Mouse (Mus musculus): ENCODE measurements at regions not wholly inside any gene's neighbourhood (a gene's known extent, or its start where the extent isn't known, plus 50 kb on each side); places are given as distances from the start of the nearest gene placed in this dataset.

DNA sequence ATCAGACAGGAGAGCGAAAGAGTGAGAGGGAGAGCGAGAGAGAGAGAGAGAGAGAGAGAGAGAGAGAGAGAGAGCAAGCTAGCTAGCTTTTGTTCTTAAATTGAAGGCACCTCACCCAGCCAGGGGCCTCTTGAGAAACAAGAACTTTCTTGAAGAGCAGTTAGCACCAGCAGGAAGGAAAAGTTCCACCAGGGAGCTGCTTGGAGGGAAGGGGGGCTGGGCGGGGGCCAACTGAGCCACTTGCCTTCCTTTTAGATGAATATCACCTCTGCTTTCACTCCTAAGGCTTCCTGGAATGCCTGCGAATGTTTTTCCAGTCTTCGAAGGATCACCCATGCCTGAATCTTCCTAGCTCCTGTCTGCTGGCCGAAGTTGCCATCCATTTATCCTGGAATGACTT lies 118.0 kb upstream of the Tgfbr2 start:
- in situ Hi-C loops (cut with MboI; ENCODE audit: low sequenced_read_pairs) = no loop called here

DNA sequence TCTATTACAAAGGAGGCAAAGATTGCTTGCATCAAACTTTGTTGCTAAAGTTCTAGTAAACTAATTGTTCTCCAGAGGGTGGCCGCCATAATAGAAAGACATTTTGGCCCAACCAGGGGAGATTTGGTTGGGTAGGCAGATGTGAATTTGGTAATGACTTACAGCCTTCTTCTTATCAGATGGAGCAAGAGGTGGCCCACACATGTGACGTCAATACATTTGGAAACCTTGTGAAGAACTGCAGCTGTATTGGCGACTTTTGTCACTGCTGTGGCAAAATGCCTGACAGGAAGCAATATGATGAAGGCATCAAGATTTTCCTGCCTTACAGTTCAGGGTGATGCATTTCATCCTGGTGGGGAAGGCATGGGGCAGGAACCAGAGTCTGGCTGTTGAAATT lies 116.5 kb upstream of the Tgfbr2 start:
- in situ Hi-C loops (cut with MboI; ENCODE audit: low sequenced_read_pairs) = no loop called here

GRCm38 (mm10) chr9:116290896-116291295 lies 115.7 kb upstream of the Tgfbr2 start:
- in situ Hi-C loops (cut with MboI; ENCODE audit: low sequenced_read_pairs) = no loop called here

DNA sequence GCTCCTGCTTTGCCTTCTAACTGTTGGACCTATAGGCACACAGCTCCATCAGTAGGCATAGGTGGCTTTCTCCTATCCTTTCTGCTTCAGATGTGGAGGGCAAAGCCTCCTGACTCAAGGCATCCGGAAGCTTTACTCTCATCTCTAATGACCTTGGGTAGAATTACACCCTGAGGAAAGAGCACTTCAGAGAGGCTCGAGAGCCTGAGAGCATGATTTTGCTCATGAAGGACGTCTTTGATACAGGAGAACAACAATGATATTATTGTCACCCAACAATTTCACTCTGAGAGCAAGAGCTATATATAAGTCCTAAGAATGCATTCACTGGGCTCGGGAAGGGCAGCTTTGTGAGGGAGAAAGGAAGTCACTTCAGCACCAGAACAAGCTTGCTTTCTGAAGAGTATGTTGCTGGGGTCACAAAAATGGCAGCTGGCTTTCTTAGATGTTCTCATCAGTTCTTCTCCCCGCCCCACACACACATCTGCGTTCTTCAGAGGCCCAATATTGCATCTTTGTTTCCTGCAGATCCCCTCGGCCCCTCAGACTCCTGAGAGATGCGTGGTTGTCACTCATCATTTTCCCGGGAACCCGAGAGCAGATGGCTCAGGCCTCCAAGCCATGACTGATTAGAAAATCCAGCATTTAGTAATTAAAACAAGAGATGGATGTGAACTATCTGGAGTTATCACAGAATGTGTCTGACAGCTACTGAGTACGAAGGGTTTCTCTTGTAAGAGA lies 110.7 kb upstream of the Tgfbr2 start:
- in situ Hi-C loops (cut with MboI; ENCODE audit: low sequenced_read_pairs) = no loop called here

GRCm38 (mm10) chr9:116283790-116284526 lies 108.8 kb upstream of the Tgfbr2 start:
- in situ Hi-C loops (cut with MboI; ENCODE audit: low sequenced_read_pairs) = no loop called here

GRCm38 (mm10) chr9:116281654-116282053 lies 106.5 kb upstream of the Tgfbr2 start:
- in situ Hi-C loops (cut with MboI; ENCODE audit: low sequenced_read_pairs) = no loop called here

GRCm38 (mm10) chr9:116280146-116280545 lies 105.0 kb upstream of the Tgfbr2 start:
- in situ Hi-C loops (cut with MboI; ENCODE audit: low sequenced_read_pairs) = no loop called here

DNA sequence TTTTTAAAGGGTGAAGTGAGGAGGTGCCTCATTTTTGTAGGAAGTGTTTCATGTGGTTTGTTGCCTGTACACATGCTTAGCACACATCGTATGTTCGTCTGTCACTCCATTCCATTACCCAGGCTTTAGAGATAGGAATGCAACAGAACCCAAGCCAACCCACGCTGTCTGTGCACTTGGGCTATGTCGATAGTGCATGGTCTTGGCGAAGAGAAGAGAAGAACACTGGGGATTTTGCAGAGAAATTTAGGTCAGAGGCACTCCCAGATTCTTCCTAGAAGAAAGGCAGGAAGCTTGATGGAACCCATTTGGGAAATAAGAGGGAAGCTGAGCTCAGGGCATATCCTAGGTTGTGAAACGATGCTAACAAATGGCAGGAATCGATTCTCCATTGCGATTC lies 103.7 kb upstream of the Tgfbr2 start:
- in situ Hi-C loops (cut with MboI; ENCODE audit: low sequenced_read_pairs) = no loop called here

DNA sequence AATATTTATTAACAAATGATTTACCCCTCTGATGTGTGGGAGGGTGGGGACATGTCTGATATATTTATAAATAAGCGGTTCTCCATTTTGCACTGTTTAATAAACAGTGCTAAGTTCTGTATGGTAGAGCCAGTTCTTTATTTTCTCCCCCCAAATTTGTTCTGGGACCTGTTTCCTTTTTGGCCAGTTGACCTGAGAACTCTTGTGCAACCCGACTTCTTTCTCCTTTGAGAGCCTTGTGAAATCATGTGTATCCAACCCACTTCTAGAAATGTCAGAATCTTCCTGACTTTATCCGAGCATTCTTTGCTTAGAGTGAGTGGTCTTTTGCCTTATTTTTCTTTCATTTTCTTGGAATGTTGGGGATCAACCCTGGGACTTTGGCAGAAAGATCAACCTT lies 102.6 kb upstream of the Tgfbr2 start:
- in situ Hi-C loops (cut with MboI; ENCODE audit: low sequenced_read_pairs) = no loop called here

DNA sequence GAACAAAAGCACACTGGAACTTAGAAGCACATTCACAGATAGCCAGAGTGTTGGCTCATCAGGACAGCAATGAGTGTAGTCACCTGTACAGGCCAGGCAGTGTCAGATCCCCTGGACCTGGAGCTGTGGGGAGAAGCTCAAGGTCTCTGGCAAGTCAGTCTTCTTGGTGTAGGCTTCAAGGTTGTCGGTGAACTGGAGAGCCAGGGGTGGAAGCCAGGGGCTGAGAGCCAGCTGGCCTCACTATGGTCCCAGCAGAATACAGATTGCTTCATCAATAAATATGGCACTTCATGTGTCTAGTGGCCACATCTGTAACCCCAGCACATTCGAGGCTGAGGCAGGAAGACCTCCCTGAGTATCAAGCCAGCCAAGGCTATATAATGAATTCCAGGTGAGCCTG lies 101.0 kb upstream of the Tgfbr2 start:
- in situ Hi-C loops (cut with MboI; ENCODE audit: low sequenced_read_pairs) = no loop called here

- in situ Hi-C loops (cut with MboI; ENCODE audit: low sequenced_read_pairs) = no loop called here
Observed at GRCm38 (mm10) chr9:116272446-116272845, 97.3 kb upstream of the Tgfbr2 start.

DNA sequence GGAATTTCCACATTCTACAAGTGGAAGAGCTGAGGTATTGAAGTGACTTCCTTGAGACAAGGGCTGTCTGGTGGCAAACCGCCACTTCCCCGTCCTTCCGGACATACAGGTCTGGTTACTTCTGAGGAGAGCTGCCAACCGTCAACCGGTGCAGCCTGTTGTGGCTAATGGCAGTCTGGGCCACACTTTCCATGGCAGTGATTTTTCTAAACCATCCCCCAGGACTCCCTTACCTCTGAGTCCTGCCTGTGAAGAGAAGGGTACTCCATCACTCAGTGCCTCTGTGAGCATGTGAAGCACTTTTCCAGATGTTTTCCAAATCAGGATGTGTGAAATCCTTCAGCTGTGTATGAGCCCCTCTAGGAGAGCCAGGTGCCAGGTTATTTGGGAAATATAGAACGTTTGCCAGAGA lies 95.3 kb upstream of the Tgfbr2 start:
- in situ Hi-C loops (cut with MboI; ENCODE audit: low sequenced_read_pairs) = no loop called here

- in situ Hi-C loops (cut with MboI; ENCODE audit: low sequenced_read_pairs) = no loop called here
Observed at GRCm38 (mm10) chr9:116267411-116267810, 92.3 kb upstream of the Tgfbr2 start.

DNA sequence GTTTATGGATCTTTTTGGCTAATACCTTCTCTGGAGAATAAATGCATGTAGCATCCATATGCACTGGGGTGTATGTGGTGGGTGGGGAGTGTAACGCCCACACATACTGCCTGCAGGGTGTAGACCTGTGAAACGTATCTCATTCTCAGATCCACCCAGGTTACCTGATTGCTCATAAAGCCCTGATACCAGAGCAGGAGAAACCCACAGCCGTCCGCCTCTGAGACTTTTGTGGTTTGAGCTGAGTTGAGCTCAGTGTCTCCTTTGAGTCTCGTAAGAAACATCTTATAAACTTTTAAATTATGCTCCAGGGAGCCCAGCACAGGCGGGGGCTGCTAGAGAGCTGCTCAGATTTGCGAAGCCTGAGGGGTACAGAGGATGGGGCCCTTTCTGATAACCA lies 88.7 kb upstream of the Tgfbr2 start:
- in situ Hi-C loops (cut with MboI; ENCODE audit: low sequenced_read_pairs) = no loop called here

GRCm38 (mm10) chr9:116259569-116259968 lies 84.4 kb upstream of the Tgfbr2 start:
- in situ Hi-C loops (cut with MboI; ENCODE audit: low sequenced_read_pairs) = no loop called here

DNA sequence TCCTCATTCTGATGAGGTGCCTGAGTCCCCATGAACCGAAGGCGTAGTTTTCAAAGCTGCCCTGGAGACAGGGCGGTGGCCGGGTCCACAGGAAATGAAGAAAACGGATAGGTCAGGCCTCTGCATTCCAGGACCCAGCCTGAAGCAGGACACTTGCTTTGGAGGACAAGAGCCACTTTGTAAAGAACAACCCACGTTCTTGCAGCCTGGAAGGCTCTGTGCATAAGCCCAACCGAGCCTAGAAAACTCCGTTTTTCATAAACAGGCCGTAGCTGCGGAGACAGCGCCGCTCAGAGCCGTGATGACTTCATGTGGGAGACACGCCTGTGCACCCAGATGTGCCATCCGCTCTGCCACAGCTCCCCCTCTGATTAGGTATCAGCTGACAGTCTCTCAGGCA lies 78.4 kb upstream of the Tgfbr2 start:
- in situ Hi-C loops (cut with MboI; ENCODE audit: low sequenced_read_pairs) = no loop called here

DNA sequence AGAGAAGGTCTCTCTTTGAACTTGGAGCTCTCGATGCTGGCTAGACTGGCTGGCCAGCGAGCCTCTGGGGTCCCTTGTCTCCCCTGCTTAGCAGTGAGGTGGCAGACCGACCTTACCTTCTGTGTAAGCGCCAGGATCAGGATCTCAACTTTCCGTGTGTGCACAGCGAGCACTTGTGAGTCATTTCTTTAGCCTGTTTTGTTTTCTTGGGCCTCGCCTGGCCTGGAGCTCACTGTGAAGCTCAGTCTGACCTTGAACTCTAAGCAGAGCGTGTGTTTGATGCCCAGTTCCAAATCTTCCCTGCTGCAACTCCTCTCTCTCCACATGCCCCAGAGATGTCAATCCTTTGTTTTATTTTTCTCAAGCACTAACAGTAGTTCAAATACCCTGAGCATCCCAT lies 77.6 kb upstream of the Tgfbr2 start:
- in situ Hi-C loops (cut with MboI; ENCODE audit: low sequenced_read_pairs) = no loop called here

DNA sequence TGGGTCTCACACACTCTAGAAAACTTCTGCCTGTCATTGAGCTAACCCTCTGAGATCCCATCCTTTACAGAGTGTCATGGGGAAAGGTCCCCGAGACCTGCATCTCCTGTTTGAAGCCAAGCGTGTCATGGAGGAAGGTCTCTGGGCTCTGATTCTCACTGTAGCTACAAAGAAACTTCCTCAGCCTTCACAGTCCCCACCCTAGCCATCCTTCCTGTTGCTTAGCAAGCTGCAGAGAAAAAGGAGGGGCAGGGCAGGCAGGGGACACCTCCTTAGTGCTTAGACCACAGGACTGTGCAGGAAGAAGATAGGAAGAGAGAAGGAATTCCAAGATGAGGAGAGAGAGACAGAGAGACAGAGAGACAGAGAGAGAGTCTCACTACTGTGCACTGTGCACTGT lies 74.6 kb upstream of the Tgfbr2 start:
- in situ Hi-C loops (cut with MboI; ENCODE audit: low sequenced_read_pairs) = no loop called here

GRCm38 (mm10) chr9:116245136-116245535 lies 70.0 kb upstream of the Tgfbr2 start:
- in situ Hi-C loops (cut with MboI; ENCODE audit: low sequenced_read_pairs) = no loop called here

DNA sequence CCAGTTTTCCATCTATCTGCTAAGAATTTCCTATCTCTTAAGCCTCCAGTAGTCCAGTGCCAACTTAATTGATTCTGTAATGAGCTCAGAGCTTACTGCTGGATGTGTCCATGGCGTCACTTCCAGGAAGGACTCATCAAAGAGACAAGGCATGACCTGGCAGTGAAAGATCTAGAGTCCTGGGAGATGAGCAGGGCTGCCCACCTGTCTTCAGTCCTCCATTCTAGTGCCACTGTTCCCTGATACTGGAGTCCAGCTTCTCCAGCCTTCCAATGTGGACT lies 69.4 kb upstream of the Tgfbr2 start:
- in situ Hi-C loops (cut with MboI; ENCODE audit: low sequenced_read_pairs) = no loop called here

DNA sequence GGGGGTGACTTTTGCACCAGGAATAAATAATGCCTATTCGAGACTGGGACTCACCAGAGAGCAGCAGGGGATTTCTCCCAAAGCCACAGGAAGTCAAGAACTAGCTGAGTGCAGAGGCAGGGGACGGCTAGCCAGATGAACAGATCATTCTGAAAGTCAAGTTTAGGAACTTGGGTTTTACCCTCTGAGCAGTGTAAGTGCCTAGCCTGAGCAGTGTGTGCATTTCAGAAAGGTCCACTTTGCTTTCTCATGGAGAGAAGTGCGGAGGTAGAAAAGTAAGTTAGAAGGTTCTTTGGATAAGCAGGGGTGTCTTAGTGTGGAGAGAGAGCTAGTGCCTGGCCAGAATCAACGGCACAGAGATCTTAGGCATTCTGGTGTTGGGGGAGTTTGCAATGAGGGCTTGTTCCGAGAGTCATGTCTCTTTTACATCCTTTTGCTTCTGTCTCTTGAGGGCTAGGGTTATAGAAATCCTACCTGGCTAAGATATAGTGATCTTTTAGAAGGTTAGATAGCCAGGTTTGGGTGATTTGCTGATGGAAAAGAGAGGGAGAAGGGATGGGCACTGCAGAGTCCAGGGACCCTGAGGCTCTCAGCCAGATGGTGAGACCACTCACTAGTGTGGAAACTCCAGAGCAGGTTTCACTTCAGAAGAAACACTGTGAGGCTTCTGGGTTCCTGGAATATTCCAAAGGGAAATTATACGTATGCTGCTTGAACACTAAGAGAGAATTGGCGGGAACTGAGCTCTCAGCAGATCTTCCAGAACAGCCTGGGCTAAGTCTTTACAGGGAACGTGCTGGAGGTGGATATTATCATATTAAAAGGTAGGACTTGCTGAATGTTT lies 68.8 kb upstream of the Tgfbr2 start:
- in situ Hi-C loops (cut with MboI; ENCODE audit: low sequenced_read_pairs) = no loop called here
